Mouse (Mus musculus): ENCODE measurements around the gene Gpbar1. TPM values are rescaled to one million over a fixed set of nuclear protein-coding genes. Genes with fewer than 3 reads are reported as not detected.

Gene Gpbar1
- polyA plus RNA-seq, 1 experiment from 2014 or later, result not detected

DNA sequence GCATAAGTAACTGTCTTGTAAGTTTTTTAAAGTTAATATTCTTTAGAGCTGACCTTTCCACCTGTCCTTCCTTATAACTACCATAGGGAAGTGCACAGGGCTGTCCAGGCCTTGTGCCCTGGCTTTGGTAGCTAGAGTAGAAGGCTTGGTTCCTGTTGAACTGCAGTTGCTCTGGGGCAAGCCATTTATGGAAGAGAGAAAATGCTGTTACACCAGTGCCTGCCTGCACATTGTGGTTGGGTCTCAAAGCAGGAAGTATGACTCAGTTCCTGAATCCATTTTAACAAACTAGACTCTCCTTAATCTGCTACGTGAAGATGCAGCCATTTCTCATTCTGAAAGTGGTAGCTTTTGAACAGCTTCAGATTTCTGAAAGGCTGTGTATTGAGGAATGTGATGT, 29.6 kb upstream of the Gpbar1 start:
- 81% methylated on average over 1 of the region's 1 CpGs for WGBS
- H3K4me2 ChIP-seq, result no peak overlapping the region
- ATAC-seq (ENCODE audit: low FRiP score), result no peak
- H3K4me1 ChIP-seq, result no peaks in the 10 kb centered on the region; the same call in 1 of the 2 replicates
- H3K36me3 ChIP-seq, result peaks cover 49% of the 10 kb centered on the region
- H3K4me3 ChIP-seq (replicated peaks), result no peak overlapping the region
- H3K27ac ChIP-seq (replicated peaks), result 0 out of 2 replicates have a peak overlapping the region, but pooled peaks have one; percentile 7
- no peaks in the 10 kb centered on the region for H3K9me3 ChIP-seq (replicated peaks)
- no peak overlapping the region for H3K9ac ChIP-seq (replicated peaks)
- no peaks in the 10 kb centered on the region for H3K27me3 ChIP-seq (replicated peaks)

DNA sequence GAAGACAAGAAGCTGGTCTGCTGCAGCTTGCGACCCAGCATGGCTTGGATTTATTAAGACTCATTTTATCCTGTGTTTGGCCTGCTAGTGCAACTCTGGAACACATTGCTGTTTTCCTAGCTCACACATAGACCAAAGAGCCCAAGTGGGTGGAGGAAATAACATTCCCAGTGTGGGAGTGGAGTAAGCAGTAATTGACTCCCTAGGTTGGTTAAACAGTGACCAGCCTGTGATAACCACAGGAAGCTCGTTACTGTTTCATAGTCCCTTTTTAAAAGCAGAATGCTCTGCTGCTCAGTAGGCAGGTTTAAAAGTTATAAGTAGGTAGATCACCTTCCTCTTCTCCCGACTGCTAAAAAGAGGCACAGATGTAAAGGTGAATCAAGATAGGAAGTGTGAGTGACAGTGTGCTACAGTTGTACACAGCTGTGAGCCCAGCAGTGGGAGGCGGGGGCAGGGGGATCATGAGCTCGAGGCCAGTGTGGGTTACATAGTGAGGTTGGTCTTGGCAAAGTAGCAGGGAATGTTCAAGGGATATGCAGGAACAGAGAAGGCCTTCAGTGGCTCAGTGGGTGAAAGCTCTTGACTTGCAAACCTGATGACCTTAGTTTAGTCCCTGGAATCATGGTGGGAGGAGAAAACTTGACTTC, 28.9 kb upstream of the Gpbar1 start:
- Histone ChIP-seq H3K4me2 (no peak overlapping the region), H3K27ac (replicated peaks) (0 out of 2 replicates have a peak overlapping the region, but pooled peaks have one; percentile 7), H3K4me1 (no peaks in the 10 kb centered on the region), H3K36me3 (peaks cover 55% of the 10 kb centered on the region), H3K4me3 (replicated peaks) (no peak overlapping the region), H3K9me3 (replicated peaks) (no peaks in the 10 kb centered on the region), H3K9ac (replicated peaks) (no peak overlapping the region), H3K27me3 (replicated peaks) (no peaks in the 10 kb centered on the region)
- ATAC-seq (ENCODE audit: low FRiP score), result no peak
- WGBS, result 66% methylated on average over 5 of the region's 5 CpGs

DNA sequence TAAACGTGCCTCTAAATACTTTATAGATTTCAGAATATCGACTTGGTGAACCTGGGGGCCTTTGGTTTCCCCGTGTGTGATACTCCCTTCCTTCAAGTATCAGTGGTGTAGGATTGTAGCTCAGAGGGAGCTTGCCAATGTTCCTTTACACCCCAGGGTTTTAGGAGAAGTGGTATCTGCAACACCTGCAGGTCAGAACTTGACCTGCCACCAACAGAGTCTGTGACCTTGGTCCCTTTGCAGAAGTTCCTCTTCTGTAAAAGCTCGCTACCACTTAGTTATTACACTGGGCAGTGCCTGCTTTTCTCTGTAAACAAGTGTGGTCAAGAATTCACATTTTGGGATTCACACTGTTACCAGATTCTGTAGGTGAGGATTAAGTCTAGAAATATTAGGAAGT, 28.3 kb upstream of the Gpbar1 start:
- H3K4me1 ChIP-seq, result no peaks in the 10 kb centered on the region
- H3K9me3 ChIP-seq (replicated peaks), result no peaks in the 10 kb centered on the region
- 92% methylated on average over 4 of the region's 4 CpGs for WGBS
- H3K4me3 ChIP-seq (replicated peaks), result no peak overlapping the region
- no peak overlapping the region for H3K27ac ChIP-seq (replicated peaks)
- no peak overlapping the region for H3K9ac ChIP-seq (replicated peaks)
- no peaks in the 10 kb centered on the region for H3K27me3 ChIP-seq (replicated peaks)
- H3K36me3 ChIP-seq, result peaks cover 60% of the 10 kb centered on the region
- ATAC-seq (ENCODE audit: low FRiP score), result no peak
- H3K4me2 ChIP-seq, result no peak overlapping the region

DNA sequence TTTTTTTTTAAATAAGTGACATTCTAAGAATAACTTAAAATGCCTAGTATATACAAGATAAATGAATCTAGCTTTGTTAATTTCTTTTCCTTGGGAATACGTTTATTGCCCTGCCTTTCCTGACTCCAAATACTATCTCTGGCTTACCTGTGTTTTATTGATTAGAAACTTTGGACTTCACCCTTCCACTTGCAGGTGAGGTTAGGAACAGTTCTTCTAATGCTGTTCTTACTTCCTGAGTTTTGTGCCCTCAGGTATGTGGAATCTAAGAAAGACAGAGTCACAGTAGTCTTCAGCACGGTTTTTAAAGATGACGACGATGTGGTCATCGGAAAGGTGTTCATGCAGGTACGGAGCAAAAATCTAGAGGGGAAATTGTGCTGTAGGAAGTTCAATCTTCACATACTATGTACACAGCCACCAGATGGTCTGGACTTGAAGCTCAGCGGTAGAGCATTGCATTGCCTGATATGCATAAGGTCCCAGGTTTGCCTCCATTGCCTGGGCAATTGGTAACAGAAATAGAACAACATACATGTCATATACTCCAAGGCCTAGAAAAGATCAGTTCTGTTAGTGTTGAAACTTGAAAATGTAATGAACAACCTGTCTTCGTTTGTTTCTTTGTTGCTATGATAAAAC, 22.5 kb upstream of the Gpbar1 start:
- Histone ChIP-seq H3K36me3 (peaks cover 72% of the 10 kb centered on the region), H3K4me3 (replicated peaks) (no peak overlapping the region), H3K27me3 (replicated peaks) (no peaks in the 10 kb centered on the region), H3K9me3 (replicated peaks) (no peaks in the 10 kb centered on the region), H3K9ac (replicated peaks) (no peak overlapping the region), H3K27ac (replicated peaks) (no peak overlapping the region), H3K4me1 (no peaks in the 10 kb centered on the region), H3K4me2 (no peak overlapping the region)
- 98% methylated on average over 8 of the region's 8 CpGs for WGBS
- no peak for ATAC-seq (ENCODE audit: low FRiP score)

DNA sequence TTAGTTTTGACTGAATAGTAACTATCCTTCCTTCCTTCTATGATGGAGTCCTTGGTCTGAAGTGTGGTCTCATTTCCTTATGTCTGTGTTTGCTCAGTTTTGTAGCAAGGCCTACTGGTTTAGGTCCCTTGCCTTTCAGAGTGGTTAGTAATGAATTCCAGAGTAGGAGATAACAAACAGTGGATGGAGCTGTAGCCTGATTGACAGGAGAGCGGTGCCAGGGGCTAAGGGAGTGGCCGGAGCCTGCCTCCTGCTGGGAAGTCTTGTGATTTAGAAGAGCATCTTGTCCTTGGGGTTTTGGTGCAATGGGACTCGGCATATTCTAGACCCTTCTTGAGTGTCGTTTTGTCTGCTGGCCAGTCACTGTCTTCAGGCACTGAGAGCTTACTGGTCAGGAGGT, 21.6 kb upstream of the Gpbar1 start:
- Histone ChIP-seq H3K27me3 (replicated peaks) (no peaks in the 10 kb centered on the region), H3K36me3 (peaks cover 69% of the 10 kb centered on the region), H3K9me3 (replicated peaks) (no peaks in the 10 kb centered on the region), H3K4me3 (replicated peaks) (no peak overlapping the region), H3K4me1 (no peaks in the 10 kb centered on the region), H3K27ac (replicated peaks) (no peak overlapping the region), H3K9ac (replicated peaks) (no peak overlapping the region), H3K4me2 (no peak overlapping the region)
- WGBS, result 90% methylated on average over 4 of the region's 4 CpGs
- no peak for ATAC-seq (ENCODE audit: low FRiP score)

DNA sequence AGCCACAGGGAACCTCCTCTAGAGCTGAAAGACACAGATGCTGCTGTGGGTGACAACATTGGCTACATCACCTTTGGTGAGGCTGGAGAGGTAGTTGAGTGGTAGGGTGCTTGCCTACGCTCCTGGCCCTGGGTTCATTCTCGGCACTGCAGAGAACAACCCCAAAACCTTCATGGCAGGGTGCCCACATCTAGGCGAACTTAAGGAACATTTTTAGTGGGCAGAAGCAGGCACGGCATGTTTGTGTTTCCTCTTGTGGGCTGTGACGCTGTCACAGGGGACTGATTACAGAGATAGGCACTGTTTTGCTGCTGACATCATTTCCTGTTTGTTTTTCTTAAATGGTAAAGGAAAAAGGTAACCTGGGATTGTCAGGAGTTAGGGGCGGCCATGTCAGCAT, 15.8 kb upstream of the Gpbar1 start:
- no peak for ATAC-seq (ENCODE audit: low FRiP score)
- H3K4me3 ChIP-seq (replicated peaks), result no peak overlapping the region
- 90% methylated on average over 6 of the region's 6 CpGs for WGBS

DNA sequence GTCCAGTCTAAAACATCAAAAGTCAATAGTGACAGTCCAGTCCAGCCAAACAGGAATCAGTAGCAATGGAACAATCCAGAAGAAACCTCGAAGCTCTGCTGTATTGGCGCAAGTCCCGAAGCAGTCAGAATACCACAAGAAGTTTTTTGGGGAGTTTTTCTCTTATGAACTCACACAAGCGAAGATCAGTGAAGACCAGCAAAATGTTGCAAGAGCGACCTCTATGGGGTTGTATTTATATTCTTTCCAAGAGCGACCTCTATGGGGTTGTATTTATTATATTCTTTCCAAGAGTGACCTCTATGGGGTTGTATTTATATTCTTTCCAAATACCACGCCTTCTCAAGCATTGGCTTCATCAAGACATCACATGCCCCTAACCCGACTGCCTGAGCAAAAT, 9.6 kb upstream of the Gpbar1 start:
- no peak for ATAC-seq (ENCODE audit: low FRiP score)
- Histone ChIP-seq H3K9me3 (replicated peaks) (no peaks in the 10 kb centered on the region), H3K4me3 (replicated peaks) (no peak overlapping the region), H3K4me2 (no peak overlapping the region), H3K27ac (replicated peaks) (no peak overlapping the region), H3K27me3 (replicated peaks) (no peaks in the 10 kb centered on the region), H3K4me1 (no peaks in the 10 kb centered on the region), H3K36me3 (peaks cover 54% of the 10 kb centered on the region), H3K9ac (replicated peaks) (no peak overlapping the region)
- 91% methylated on average over 8 of the region's 8 CpGs for WGBS

More for the DNA sequence above, 15.8 kb upstream of the Gpbar1 start:
- no peak overlapping the region for H3K27ac ChIP-seq (replicated peaks)
- peaks cover 77% of the 10 kb centered on the region for H3K36me3 ChIP-seq
- H3K27me3 ChIP-seq (replicated peaks), result no peaks in the 10 kb centered on the region
- no peak overlapping the region for H3K9ac ChIP-seq (replicated peaks)
- H3K4me1 ChIP-seq, result no peaks in the 10 kb centered on the region
- H3K9me3 ChIP-seq (replicated peaks), result no peaks in the 10 kb centered on the region
- no peak overlapping the region for H3K4me2 ChIP-seq

DNA sequence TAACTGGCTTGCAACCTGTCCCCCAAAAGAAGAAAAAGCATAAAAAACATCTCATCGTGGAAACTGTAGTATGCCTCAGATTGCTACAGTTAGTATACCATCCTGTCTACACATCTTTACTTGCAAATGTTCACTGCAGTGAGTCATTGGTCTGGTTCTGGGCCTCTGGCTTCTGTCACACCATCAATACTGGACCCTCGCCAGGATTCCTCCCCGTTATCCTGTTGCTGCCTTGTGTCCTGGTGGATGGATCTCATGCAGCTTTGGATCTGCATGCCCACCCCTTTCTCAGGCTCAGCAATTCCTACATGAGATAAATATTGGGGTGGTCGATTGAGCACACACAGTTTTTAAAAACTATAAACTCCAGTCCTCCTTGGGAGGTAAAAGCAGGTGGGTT, 6.7 kb upstream of the Gpbar1 start:
- 74% methylated on average over 4 of the region's 4 CpGs for WGBS
- H3K4me3 ChIP-seq (replicated peaks), result no peak overlapping the region
- no peak overlapping the region for H3K4me2 ChIP-seq
- H3K9me3 ChIP-seq (replicated peaks), result no peaks in the 10 kb centered on the region
- no peaks in the 10 kb centered on the region for H3K27me3 ChIP-seq (replicated peaks)
- no peak overlapping the region for H3K27ac ChIP-seq (replicated peaks)
- ATAC-seq (ENCODE audit: low FRiP score), result no peak
- H3K9ac ChIP-seq (replicated peaks), result no peak overlapping the region
- peaks cover 25% of the 10 kb centered on the region for H3K36me3 ChIP-seq
- H3K4me1 ChIP-seq, result no peaks in the 10 kb centered on the region

DNA sequence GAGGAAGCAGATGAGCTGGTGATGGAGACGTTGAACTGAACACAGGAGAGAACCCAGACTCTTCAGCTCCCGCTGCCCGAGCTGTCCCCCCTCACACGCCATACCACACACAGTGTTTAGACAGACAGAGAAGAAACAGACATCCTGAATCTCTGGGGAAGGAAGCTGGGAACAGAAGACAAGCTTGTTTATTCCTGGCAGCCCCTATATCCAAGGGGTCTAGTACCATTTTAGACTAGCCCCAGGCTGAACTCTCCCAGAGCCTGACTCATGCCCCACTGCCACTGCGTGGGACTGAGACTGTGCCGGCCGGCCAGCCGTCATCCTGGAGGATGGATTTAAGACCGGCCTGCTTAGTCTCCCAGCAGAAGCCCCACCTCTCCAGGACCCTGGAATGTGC, 3.3 kb upstream of the Gpbar1 start:
- H3K9me3 ChIP-seq (replicated peaks), result no peaks in the 10 kb centered on the region
- H3K4me3 ChIP-seq (replicated peaks), result no peak overlapping the region
- no peak overlapping the region for H3K27ac ChIP-seq (replicated peaks)
- no peak overlapping the region for H3K4me2 ChIP-seq
- 54% methylated on average over 9 of the region's 9 CpGs for WGBS
- no peaks in the 10 kb centered on the region for H3K4me1 ChIP-seq
- peaks cover 8% of the 10 kb centered on the region for H3K36me3 ChIP-seq
- no peaks in the 10 kb centered on the region for H3K27me3 ChIP-seq (replicated peaks)
- no peak overlapping the region for H3K9ac ChIP-seq (replicated peaks)
- no peak for ATAC-seq (ENCODE audit: low FRiP score)

DNA sequence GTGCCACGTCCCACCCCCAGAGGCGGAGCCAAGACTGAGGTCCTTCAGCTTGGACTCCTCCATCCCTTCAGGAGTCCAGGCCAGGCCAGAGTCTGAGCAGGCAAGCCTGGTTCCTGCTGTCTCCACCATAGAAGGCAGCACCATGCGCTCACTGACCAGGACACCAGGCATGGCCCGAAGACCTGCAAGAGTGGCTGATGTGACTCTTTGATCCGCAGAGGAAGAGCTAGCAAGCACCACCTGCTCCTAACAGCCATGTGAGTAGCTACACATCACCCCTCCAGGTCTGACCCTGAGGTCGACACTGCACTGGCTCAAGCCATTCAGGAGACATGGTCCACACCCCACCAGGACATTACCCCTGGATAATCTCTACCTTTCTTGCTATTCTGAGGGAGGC, 1.3 kb upstream of the Gpbar1 start:
- WGBS, result 73% methylated on average over 6 of the region's 6 CpGs
- Histone ChIP-seq H3K4me2 (no peak overlapping the region), H3K36me3 (peaks cover 29% of the 10 kb centered on the region), H3K27ac (replicated peaks) (no peak overlapping the region), H3K4me3 (replicated peaks) (no peak overlapping the region), H3K27me3 (replicated peaks) (no peaks in the 10 kb centered on the region), H3K9ac (replicated peaks) (no peak overlapping the region), H3K4me1 (peaks cover 8% of the 10 kb centered on the region), H3K9me3 (replicated peaks) (no peaks in the 10 kb centered on the region)
- ATAC-seq (ENCODE audit: low FRiP score), result no peak

DNA sequence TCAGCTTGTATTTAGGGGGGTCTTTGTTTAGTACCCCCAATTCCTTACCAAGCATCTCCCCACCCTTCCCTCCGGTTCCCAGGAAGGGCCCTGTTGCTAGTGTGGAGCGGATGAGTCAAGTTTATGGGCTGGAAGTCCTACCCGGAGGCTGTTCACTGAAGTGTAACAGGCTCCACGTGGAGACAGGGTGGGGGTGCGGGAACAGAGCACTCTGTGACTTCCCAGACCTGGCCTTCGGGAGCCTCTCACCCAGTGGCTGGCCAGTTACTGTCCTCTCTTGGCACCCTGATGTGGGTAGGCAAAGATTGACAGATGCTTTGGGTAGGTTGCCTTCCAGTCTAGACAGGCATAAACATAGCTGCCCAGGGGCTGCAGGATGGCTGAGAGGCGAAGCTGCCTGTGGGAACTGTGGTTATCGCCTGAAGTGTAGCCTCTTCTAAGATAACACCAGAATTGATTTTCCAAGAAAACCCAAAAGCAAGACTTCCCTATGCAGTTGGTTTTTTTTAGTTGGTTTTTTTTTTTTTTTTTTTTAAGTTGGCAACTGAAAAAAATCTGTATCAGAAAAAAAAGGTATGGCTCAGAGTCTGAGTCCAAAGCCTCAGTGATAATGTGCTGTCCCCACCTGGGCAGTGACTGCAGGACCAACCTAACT, 340 bp upstream of the Gpbar1 start:
- Histone ChIP-seq H3K9ac (replicated peaks) (no peak overlapping the region), H3K27ac (replicated peaks) (no peak overlapping the region), H3K4me3 (replicated peaks) (no peak overlapping the region), H3K4me2 (no peak overlapping the region), H3K36me3 (peaks cover 38% of the 10 kb centered on the region), H3K4me1 (peaks cover 17% of the 10 kb centered on the region), H3K9me3 (replicated peaks) (no peaks in the 10 kb centered on the region), H3K27me3 (replicated peaks) (no peaks in the 10 kb centered on the region)
- 49% methylated on average over 8 of the region's 8 CpGs for WGBS
- no peak for ATAC-seq (ENCODE audit: low FRiP score)

DNA sequence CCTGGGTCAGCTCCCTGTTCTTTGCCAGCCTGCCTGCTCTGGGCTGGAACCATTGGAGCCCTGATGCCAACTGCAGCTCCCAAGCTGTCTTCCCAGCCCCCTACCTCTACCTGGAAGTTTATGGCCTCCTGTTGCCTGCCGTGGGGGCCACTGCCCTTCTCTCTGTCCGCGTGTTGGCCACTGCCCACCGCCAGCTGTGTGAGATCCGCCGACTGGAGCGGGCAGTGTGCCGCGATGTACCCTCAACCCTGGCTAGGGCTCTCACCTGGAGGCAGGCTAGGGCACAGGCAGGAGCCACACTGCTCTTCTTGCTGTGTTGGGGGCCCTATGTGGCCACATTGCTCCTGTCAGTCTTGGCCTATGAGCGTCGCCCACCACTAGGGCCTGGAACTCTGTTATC, 638 bp downstream of the Gpbar1 start:
- ATAC-seq (ENCODE audit: low FRiP score), result no peak
- Histone ChIP-seq H3K4me3 (replicated peaks) (no peak overlapping the region), H3K9me3 (replicated peaks) (no peaks in the 10 kb centered on the region), H3K36me3 (peaks cover 41% of the 10 kb centered on the region), H3K9ac (replicated peaks) (no peak overlapping the region), H3K4me2 (no peak overlapping the region), H3K27ac (replicated peaks) (no peak overlapping the region), H3K4me1 (peaks cover 27% of the 10 kb centered on the region), H3K27me3 (replicated peaks) (no peaks in the 10 kb centered on the region)
- 90% methylated on average over 11 of the region's 11 CpGs for WGBS

Measured in neural tube, embryonic 15.5 days (tissue).